Mouse (Mus musculus) heart, embryonic 16.5 days (tissue): ENCODE data around the gene Znrf3. TPM values are rescaled to one million over a fixed set of nuclear protein-coding genes. Genes with fewer than 3 reads are reported as not detected.
A peak's percentile ranks its signal among the peaks of the same experiment; 100 is the strongest.

ENCODE experiments used
- ATAC-seq: fragments of 200-750 bp; cut with Nextera tagmentation; replicated peaks from 2 replicates; pipeline ENCODE4 v1.8.0; 2017; ENCODE audit warnings: moderate number of reproducible peaks; ENCODE audit not compliant: insufficient read depth, low FRiP score; ENCODE audit errors: extremely low read depth
- H3K27ac ChIP-seq: fragments of 300-500 bp; sonication (generic); 2 replicates; pipeline ENCODE4 v1.5.1; 2014; ENCODE audit warnings: mild to moderate bottlenecking, low read length, control low read depth, moderate library complexity
- H3K27me3 ChIP-seq: fragments of 300-500 bp; sonication (generic); 2 replicates; pipeline ENCODE4 v1.6.1; 2014; ENCODE audit warnings: low read length, mixed read lengths; ENCODE audit not compliant: control insufficient read depth, insufficient read depth
- H3K36me3 ChIP-seq: fragments of 300-500 bp; sonication (generic); 2 replicates; pipeline ENCODE4 v1.6.1; 2014; ENCODE audit not compliant: control insufficient read depth, insufficient read depth
- H3K4me1 ChIP-seq: fragments of 300-500 bp; sonication (generic); 2 replicates; pipeline ENCODE4 v1.6.1; 2014; ENCODE audit warnings: low read length, mixed read lengths; ENCODE audit not compliant: control insufficient read depth, insufficient read depth
- H3K4me2 ChIP-seq: fragments of 300-500 bp; sonication (generic); 2 replicates; pipeline ENCODE4 v1.6.1; 2014; ENCODE audit warnings: low read depth, mild to moderate bottlenecking, control low read depth, low read length
- H3K4me3 ChIP-seq: fragments of 300-500 bp; sonication (generic); 2 replicates; pipeline ENCODE4 v1.5.1; 2014; ENCODE audit warnings: mild to moderate bottlenecking, control low read depth, low read length
- H3K9ac ChIP-seq: fragments of 300-500 bp; sonication (generic); 2 replicates; pipeline ENCODE4 v1.6.1; 2014; ENCODE audit warnings: low read length, control low read depth
- H3K9me3 ChIP-seq: fragments of 300-500 bp; sonication (generic); replicated peaks from 2 replicates; pipeline ENCODE4 v1.6.1; 2016; ENCODE audit warnings: low read length; ENCODE audit not compliant: control insufficient read depth
- WGBS: fragments of 180-500 bp; shearing (Covaris S2); extraction: QIAGEN DNeasy Blood & Tissue Kit; methylation state at CpG from one replicate; pipeline ENCODE4 v1.1.7; 2014; 5-methylcytosine and 5-hydroxymethylcytosine counted together
- polyA plus RNA-seq: library from polyadenylated mRNA; unstranded; fragments of >200 nt; fragmentation: Nextera tagmentation; extraction: Ambion mirVana; gene quantifications from 2 replicates; pipeline ENCODE4 v1.2.1, GENCODE M21; 2015

The Znrf3 gene
- polyA plus RNA-seq, 1 experiment from 2014 or later, result 7.3 TPM

GRCm38 (mm10) chr11:5263078-5263730 is 181.4 kb downstream of the Znrf3 start:
- H3K27me3 ChIP-seq, result no peaks in the 10 kb centered on the region
- H3K4me2 ChIP-seq, result no peak overlapping the region
- no peak for ATAC-seq
- H3K27ac ChIP-seq, result peak overlapping the region; percentile 32; the same call in 1 of the 2 replicates
- WGBS, result 56% methylated on average over 26 of the region's 26 CpGs
- H3K9me3 ChIP-seq, result no peaks in the 10 kb centered on the region; the same call in 1 of the 2 replicates
- H3K36me3 ChIP-seq, result no peaks in the 10 kb centered on the region
- H3K4me1 ChIP-seq, result peaks cover 46% of the 10 kb centered on the region
- no peak overlapping the region; the same call in 1 of the 2 replicates for H3K9ac ChIP-seq
- no peak overlapping the region for H3K4me3 ChIP-seq

GRCm38 (mm10) chr11:5261508-5262392 is 182.9 kb downstream of the Znrf3 start, which contains the start of gene Kremen1:
Gene Kremen1 (minus strand): TSS chr11:5261558.
- Histone ChIP-seq H3K4me3 (peak within 1 kb of the TSS; percentile 81), H3K4me2 (peak within 1 kb of the TSS; percentile 83), H3K27me3 (no peaks in the 10 kb centered on the region), H3K27ac (peak within 1 kb of the TSS; percentile 87), H3K9ac (peak within 1 kb of the TSS; percentile 88), H3K36me3 (no peaks in the 10 kb centered on the region), H3K9me3 (no peaks in the 10 kb centered on the region; the same call in 1 of the 2 replicates), H3K4me1 (peaks cover 52% of the 10 kb centered on the region)
- WGBS, result 3% methylated on average over 64 of the region's 80 CpGs
- ATAC-seq, result peak; percentile 94

GRCm38 (mm10) chr11:5260942-5261459 is 183.6 kb downstream of the Znrf3 start:
- Histone ChIP-seq H3K36me3 (no peaks in the 10 kb centered on the region), H3K27me3 (no peaks in the 10 kb centered on the region), H3K4me2 (peak overlapping the region; percentile 81), H3K4me3 (peak overlapping the region; percentile 81), H3K4me1 (peaks cover 52% of the 10 kb centered on the region), H3K27ac (peak overlapping the region; percentile 87), H3K9me3 (no peaks in the 10 kb centered on the region; the same call in 1 of the 2 replicates), H3K9ac (peak overlapping the region; percentile 88)
- 1% methylated on average over 42 of the region's 42 CpGs for WGBS
- peak; percentile 42 for ATAC-seq

GRCm38 (mm10) chr11:5259944-5260598 is 184.6 kb downstream of the Znrf3 start:
- H3K4me1 ChIP-seq, result peaks cover 49% of the 10 kb centered on the region
- H3K9me3 ChIP-seq, result no peaks in the 10 kb centered on the region; the same call in 1 of the 2 replicates
- ATAC-seq, result no peak
- WGBS, result 37% methylated on average over 10 of the region's 10 CpGs
- peak overlapping the region; percentile 87 for H3K27ac ChIP-seq
- no peaks in the 10 kb centered on the region for H3K27me3 ChIP-seq
- H3K4me3 ChIP-seq, result peak overlapping the region; percentile 81
- peak overlapping the region; percentile 81 for H3K4me2 ChIP-seq
- no peaks in the 10 kb centered on the region for H3K36me3 ChIP-seq
- peak overlapping the region; percentile 88 for H3K9ac ChIP-seq

- no peaks in the 10 kb centered on the region for H3K27me3 ChIP-seq
- peaks cover 45% of the 10 kb centered on the region for H3K4me1 ChIP-seq
- no peak for ATAC-seq
- H3K9me3 ChIP-seq, result no peaks in the 10 kb centered on the region; the same call in 1 of the 2 replicates
- no peak overlapping the region for H3K9ac ChIP-seq
- no peak overlapping the region for H3K4me3 ChIP-seq
- H3K27ac ChIP-seq, result no peak overlapping the region
- no peak overlapping the region for H3K4me2 ChIP-seq
- no peaks in the 10 kb centered on the region for H3K36me3 ChIP-seq
- 91% methylated on average over 6 of the region's 6 CpGs for WGBS
These were observed 186.6 kb downstream of the Znrf3 start for GRCm38 (mm10) chr11:5258036-5258435.

GRCm38 (mm10) chr11:5257151-5257862 is 187.3 kb downstream of the Znrf3 start:
- H3K9me3 ChIP-seq, result no peaks in the 10 kb centered on the region; the same call in 1 of the 2 replicates
- 71% methylated on average over 13 of the region's 13 CpGs for WGBS
- H3K4me3 ChIP-seq, result no peak overlapping the region
- H3K27me3 ChIP-seq, result no peaks in the 10 kb centered on the region
- 0 out of 2 replicates have a peak overlapping the region, but pooled peaks have one; percentile 32 for H3K9ac ChIP-seq
- H3K27ac ChIP-seq, result peak overlapping the region; percentile 52
- H3K36me3 ChIP-seq, result no peaks in the 10 kb centered on the region
- ATAC-seq, result no peak
- peaks cover 52% of the 10 kb centered on the region for H3K4me1 ChIP-seq
- H3K4me2 ChIP-seq, result no peak overlapping the region

GRCm38 (mm10) chr11:5255509-5256014 is 189.1 kb downstream of the Znrf3 start:
- Histone ChIP-seq H3K4me1 (peaks cover 54% of the 10 kb centered on the region), H3K4me3 (no peak overlapping the region), H3K36me3 (no peaks in the 10 kb centered on the region), H3K9ac (no peak overlapping the region), H3K27ac (peak overlapping the region; percentile 54), H3K9me3 (no peaks in the 10 kb centered on the region; the same call in 1 of the 2 replicates), H3K27me3 (no peaks in the 10 kb centered on the region), H3K4me2 (no peak overlapping the region)
- no peak for ATAC-seq
- 48% methylated on average over 9 of the region's 9 CpGs for WGBS

GRCm38 (mm10) chr11:5254016-5254415 is 190.6 kb downstream of the Znrf3 start:
- Histone ChIP-seq H3K9ac (no peak overlapping the region), H3K9me3 (no peaks in the 10 kb centered on the region; the same call in 1 of the 2 replicates), H3K4me3 (no peak overlapping the region), H3K27ac (peak overlapping the region; percentile 59), H3K36me3 (no peaks in the 10 kb centered on the region), H3K4me1 (peaks cover 43% of the 10 kb centered on the region), H3K27me3 (no peaks in the 10 kb centered on the region), H3K4me2 (no peak overlapping the region)
- no peak for ATAC-seq
- WGBS, result 31% methylated on average over 2 of the region's 2 CpGs
